10 mouse cellular contexts compared by ENCODE assay signal in the genomic region with DNA sequence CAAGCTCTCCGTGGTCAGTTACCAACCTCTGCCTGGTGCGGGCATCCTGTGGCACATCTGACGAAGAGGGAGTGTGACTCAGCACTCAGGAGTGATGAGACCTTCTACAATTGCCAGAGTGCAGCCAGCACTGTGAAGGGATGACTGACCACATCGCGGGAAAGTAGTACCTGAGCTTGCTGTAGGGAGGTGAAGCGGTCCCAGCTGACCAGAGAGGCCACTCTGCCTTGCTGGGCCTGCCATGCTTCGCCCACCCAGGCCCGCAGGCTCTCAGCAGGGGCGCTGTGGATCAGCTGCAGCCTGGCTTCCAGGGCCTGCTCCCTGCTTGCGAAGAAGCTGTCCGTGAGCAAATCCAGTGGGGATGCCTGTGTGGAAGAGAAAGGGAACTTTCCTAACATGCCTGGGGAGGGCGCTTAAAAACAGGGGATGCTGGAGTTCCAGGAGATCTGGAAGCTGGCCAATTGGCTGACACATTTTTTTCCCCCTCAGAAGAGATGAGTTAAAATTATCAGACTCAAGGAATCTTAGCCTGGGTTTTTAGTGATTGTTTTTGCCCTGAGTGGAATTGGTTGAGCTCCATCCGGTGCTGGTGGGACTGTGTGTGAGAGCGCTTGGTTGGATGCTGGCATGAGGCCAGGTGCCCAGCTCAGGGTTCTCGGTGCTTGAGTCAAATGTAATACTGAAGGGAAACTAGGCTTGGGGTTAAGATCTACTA. TPM values are rescaled to one million over a fixed set of nuclear protein-coding genes. Genes with fewer than 3 reads are reported as not detected.
DNase-seq lines count a peak whose midpoint lies in the region; ATAC-seq and TF ChIP-seq lines count a peak whose summit lies in the region.
"Had no signal": no experiment of that assay in that cellular context is flagged by ENCODE, and none has a peak within 500 bp of the region (broad histone marks: within the 10 kb centered on the region; RNA-seq: fewer than 3 reads in every experiment).

No protein-coding gene starts in this region.

- WGBS in lung, postnatal 0 days = 77% methylated on average over 15 of the region's 15 CpGs
- WGBS in liver, embryonic 11.5 days = 91% methylated on average over 15 of the region's 15 CpGs

- H3K4me2 ChIP-seq in lung, postnatal 0 days (replicated peaks; ENCODE audit: low read depth, low read length) = no peak overlapping the region
- H3K4me2 ChIP-seq in liver, embryonic 11.5 days = no peak overlapping the region
- H3K4me2 ChIP-seq: midbrain, embryonic 12.5 days had no signal

- TF ChIP-seq EP300 in lung, postnatal 0 days (IDR thresholded peaks at IDR 0.05) = no peak

- peaks cover 9% of the 10 kb centered on the region for H3K36me3 ChIP-seq in lung, postnatal 0 days (ENCODE audit: insufficient read depth, low read length)
- peaks cover 11% of the 10 kb centered on the region; the same call in 1 of the 2 replicates for H3K36me3 ChIP-seq in liver, embryonic 11.5 days (ENCODE audit: control insufficient read depth, insufficient read depth, low read length)

- H3K9ac ChIP-seq in lung, postnatal 0 days (replicated peaks; ENCODE audit: low read depth) = no peak overlapping the region
- H3K9ac ChIP-seq in liver, embryonic 11.5 days (ENCODE audit: low read depth, low read length) = no peak overlapping the region
- H3K9ac ChIP-seq: midbrain, embryonic 12.5 days had no signal

- DNase-seq in cerebellum, adult 18-20 months = peak; percentile 23 to 44
- no peak for DNase-seq in cerebellum, adult 11 months
- DNase-seq in lung, postnatal 0 days (ENCODE audit: low spot score) = no peak
- no peak for DNase-seq in lung, postnatal 10 days
- DNase-seq in layer of hippocampus, adult 9-10 months (ENCODE audit: low spot score) = peak; percentile 29
- DNase-seq in right cerebral cortex, postnatal 36 days (ENCODE audit: low spot score in 2 of 2) = peak; percentile 36 to 48
- DNase-seq in heart, postnatal 25 days (ENCODE audit: low spot score) = no peak
- DNase-seq in liver, embryonic 11.5 days (ENCODE audit: low spot score) = no peak
- DNase-seq: heart, adult 18-20 months had no signal

- no peaks in the 10 kb centered on the region for H3K4me1 ChIP-seq in lung, postnatal 0 days (ENCODE audit: insufficient read depth, low read depth, low read length)
- no peaks in the 10 kb centered on the region for H3K4me1 ChIP-seq in liver, embryonic 11.5 days (replicated peaks; ENCODE audit: control insufficient read depth, insufficient read depth, low read length)

- TF ChIP-seq CTCF in lung, postnatal 0 days (IDR thresholded peaks at IDR 0.05) = peak; percentile 13; the same call in 1 of the 2 replicates

- H3K4me3 ChIP-seq in lung, postnatal 0 days (ENCODE audit: low read depth, low read length) = no peak overlapping the region
- no peak overlapping the region for H3K4me3 ChIP-seq in liver, embryonic 11.5 days (ENCODE audit: low read depth, low read length)
- H3K4me3 ChIP-seq: midbrain, embryonic 12.5 days had no signal

- intact Hi-C loops in heart, postnatal 25 days (cut with DNase I) = no loop called here

- no peaks in the 10 kb centered on the region for H3K9me3 ChIP-seq in lung, postnatal 0 days (ENCODE audit: low read length)
- H3K9me3 ChIP-seq in liver, embryonic 11.5 days (ENCODE audit: control insufficient read depth, low read length) = no peaks in the 10 kb centered on the region
- H3K9me3 ChIP-seq: midbrain, embryonic 12.5 days had no signal

- no peak; the same call in 1 of the 2 replicates for ATAC-seq in lung, postnatal 0 days
- ATAC-seq in liver, embryonic 11.5 days (replicated peaks; ENCODE audit: low FRiP score) = no peak

- H3K27ac ChIP-seq in lung, postnatal 0 days (ENCODE audit: low read length) = no peak overlapping the region
- H3K27ac ChIP-seq in liver, embryonic 11.5 days (ENCODE audit: low read depth, low read length) = no peak overlapping the region
- H3K27ac ChIP-seq: midbrain, embryonic 12.5 days had no signal

- H3K27me3 ChIP-seq in lung, postnatal 0 days (replicated peaks; ENCODE audit: insufficient read depth, low read length) = no peaks in the 10 kb centered on the region
- no peaks in the 10 kb centered on the region for H3K27me3 ChIP-seq in liver, embryonic 11.5 days (replicated peaks; ENCODE audit: control insufficient read depth, insufficient read depth, low read length)
- H3K27me3 ChIP-seq: midbrain, embryonic 12.5 days had no signal

RNA-seq across cellular contexts. Expression of a gene that starts 24.6 kb away (rescaled TPM):
- polyA plus RNA-seq in lung, postnatal 0 days (2015; fragmentation: Nextera tagmentation; extraction: Ambion mirVana) = 4.8 and 5.2 TPM in 2 replicates
- 1 to 10 TPM; 8.4 to 8.8 TPM for total RNA-seq in heart, postnatal 25 days (2021)
- polyA plus RNA-seq in liver, embryonic 11.5 days (2014; fragmentation: Nextera tagmentation; extraction: Ambion mirVana) = 3.4 and 4.1 TPM in 2 replicates

RNA-seq across cellular contexts. Expression of a gene that starts 42.8 kb away (rescaled TPM):
- 18.6 and 21.1 TPM in 2 replicates for polyA plus RNA-seq in lung, postnatal 0 days (2015; fragmentation: Nextera tagmentation; extraction: Ambion mirVana)
- total RNA-seq in heart, postnatal 25 days (2021) = 10 to 100 TPM; 12.2 to 14.7 TPM
- 73.4 and 75.8 TPM in 2 replicates for polyA plus RNA-seq in liver, embryonic 11.5 days (2014; fragmentation: Nextera tagmentation; extraction: Ambion mirVana)

RNA-seq across cellular contexts. Expression of a gene that starts 43.1 kb away (rescaled TPM):
- polyA plus RNA-seq in lung, postnatal 0 days (2015; fragmentation: Nextera tagmentation; extraction: Ambion mirVana) = 112 and 117 TPM in 2 replicates
- 100 to 1,000 TPM; 181 to 187 TPM for total RNA-seq in heart, postnatal 25 days (2021)
- polyA plus RNA-seq in liver, embryonic 11.5 days (2014; fragmentation: Nextera tagmentation; extraction: Ambion mirVana) = 53.8 and 57.8 TPM in 2 replicates

Comparison
In these comparisons a context has a peak if more than half of its experiments do, and no peak if none do; other contexts are left out.
1. DNase-seq: peak in cerebellum, adult 18-20 months (2 of 2), layer of hippocampus, adult 9-10 months (single experiment) and right cerebral cortex, postnatal 36 days (2 of 2); none in cerebellum, adult 11 months (single experiment), lung, postnatal 0 days (single experiment), lung, postnatal 10 days (single experiment), heart, postnatal 25 days (single experiment) and liver, embryonic 11.5 days (single experiment).